Mouse (Mus musculus) cerebellum, adult 11-12 months (tissue): ENCODE measurements around the gene Wipf2.

ENCODE experiments used
- DNase-seq: peaks from one replicate; pipeline ENCODE4 v3.0.0; 2022

Wipf2 gene

GRCm38 (mm10) chr11:98947969-98948569 is 84.6 kb downstream of the Wipf2 start:
- no peak for DNase-seq

DNA sequence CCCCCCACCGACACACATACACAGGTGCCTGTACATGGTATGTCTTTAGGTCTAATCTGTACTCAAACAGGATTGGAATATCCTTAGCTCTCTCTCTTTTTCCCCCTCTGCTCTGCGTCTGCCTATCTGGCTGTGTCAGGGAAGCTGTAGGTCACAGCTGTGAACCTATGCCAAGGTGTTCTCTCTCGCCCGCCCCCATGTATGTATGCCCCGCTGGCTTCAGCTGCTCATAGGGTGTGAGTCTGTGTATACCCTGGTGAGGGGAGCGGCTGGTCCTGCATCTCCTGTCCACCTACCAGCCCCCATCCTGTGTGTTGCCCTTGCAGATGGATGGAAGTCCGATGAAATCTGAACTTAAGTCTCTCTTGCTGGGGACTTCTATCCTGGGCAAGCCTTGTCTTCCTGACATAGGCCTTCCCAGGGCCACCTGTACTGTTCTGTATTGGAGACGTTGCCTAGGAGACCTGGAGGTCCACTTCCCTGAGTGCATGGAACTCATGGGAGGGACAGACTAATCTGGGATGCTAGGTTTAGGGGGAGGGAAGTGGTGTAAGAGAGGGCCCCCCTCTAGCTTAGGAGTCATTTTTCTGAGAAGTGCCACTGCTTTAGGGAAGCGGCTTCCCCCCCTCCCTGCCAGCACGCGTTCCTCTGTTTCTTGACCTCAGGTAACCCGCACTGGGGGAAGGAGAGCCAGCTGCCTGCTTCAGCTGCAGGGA is 86.0 kb downstream of the Wipf2 start:
- no peak for DNase-seq

DNA sequence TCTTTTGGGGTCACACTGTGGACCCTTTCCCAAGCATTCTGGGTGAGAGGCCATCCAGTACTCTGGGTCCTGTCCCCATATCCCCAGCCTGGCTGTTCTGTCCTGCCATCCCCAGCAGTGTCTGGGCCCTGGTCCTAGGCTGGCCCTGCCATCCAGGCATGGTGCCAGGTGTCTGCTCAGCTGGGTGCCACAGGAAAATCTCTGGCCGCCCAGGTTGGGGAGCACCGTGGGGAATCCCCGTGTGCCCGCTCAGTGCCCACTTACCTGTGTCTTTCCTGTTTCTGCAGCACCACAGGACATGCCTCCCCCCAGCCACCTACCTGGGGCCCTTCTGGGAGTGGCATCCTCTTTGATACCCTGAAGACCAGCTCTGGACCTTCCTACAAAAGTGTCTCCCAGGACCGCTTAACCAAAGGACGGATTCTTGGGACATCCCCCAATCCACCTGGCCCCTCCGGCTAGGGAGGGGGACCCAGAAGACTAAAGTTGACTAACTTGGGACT is 86.6 kb downstream of the Wipf2 start:
- peak; percentile 74 for DNase-seq

DNA sequence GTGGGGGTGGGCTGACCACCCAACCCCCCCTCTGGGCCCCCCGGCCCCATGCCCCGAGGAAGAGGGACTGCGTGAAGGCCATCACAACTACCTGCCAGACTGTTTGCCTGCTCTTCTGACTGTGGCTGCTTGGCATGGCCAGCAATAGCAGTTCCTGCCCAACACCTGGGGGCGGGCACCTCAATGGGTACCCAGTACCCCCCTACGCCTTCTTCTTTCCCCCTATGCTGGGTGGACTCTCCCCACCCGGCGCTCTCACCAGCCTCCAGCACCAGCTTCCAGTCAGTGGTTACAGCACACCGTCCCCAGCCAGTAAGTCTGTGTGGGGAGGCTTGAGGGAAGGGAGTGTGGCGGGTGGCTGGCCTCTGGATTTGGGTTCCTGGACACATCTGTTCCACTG is 87.0 kb downstream of the Wipf2 start:
- DNase-seq: no peak

DNA sequence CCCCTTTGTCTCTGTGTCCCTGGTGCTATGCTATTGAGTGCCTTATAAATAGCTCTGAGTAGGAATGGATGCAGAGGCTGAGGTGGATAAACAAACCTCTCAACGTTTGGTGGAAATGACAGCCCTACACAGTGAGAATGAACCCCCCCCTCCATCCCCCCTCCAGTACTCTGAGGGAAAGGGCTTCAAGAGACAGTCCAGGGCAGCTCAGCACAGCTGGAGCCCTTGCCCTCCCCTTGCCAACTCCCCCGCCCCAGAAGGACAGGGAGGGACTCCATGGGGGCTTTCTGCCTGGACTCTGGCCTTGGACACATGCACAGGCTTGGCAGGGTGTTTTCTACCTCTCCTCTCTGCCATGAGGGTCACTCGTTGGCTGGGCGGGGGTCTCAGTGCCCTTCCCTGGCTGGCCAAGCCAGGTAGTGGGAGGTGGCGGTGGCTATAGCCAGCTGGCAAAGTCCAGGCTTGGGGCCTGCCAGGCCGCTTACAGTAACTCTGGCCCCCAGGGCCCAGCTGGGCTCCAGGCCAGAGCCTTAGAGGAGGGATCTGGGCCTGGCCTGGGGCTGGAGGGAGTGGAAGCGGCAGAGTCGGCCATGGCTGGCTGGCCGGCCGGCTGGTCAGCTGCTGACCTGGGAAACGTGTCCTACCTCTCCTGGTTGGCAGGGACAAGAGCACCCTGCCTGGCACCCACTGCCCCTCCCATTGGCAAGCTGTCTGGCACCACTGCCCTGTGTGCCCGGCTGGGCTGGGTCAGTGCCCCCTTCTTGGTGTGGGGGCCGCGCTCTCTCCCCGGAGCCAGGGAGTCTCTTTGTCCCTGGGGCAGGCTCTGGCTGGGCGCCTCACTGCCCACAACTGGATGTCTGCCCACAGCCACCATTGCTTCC is 87.8 kb downstream of the Wipf2 start:
- DNase-seq: peak; percentile 88

- DNase-seq: no peak
Observed at GRCm38 (mm10) chr11:98952111-98952510, 88.7 kb downstream of the Wipf2 start.

GRCm38 (mm10) chr11:98952736-98953135 is 89.3 kb downstream of the Wipf2 start:
- no peak for DNase-seq

GRCm38 (mm10) chr11:98953361-98953760 is 89.9 kb downstream of the Wipf2 start:
- DNase-seq: no peak

GRCm38 (mm10) chr11:98953835-98954320 is 90.4 kb downstream of the Wipf2 start:
- DNase-seq: no peak

DNA sequence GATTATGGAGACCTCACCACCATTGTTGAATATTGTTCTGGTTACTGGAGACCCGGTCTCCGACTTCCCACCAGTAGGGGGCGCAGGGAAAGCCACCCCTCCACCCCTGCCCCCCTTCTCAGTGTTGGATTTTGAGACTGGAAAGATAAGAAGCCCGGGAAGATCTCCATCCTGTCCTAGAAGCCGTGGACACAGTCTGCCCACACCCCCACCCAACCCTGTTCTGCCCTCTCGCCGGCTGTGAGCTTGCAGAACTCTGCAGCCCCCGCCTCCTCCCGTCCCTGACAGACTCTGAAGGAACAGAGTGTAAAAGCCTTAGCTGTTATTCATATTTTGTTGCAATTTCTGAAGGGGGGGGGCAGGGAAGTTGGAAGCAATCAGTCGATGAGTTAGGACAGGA is 90.9 kb downstream of the Wipf2 start:
- no peak for DNase-seq
